In the genomic region with DNA sequence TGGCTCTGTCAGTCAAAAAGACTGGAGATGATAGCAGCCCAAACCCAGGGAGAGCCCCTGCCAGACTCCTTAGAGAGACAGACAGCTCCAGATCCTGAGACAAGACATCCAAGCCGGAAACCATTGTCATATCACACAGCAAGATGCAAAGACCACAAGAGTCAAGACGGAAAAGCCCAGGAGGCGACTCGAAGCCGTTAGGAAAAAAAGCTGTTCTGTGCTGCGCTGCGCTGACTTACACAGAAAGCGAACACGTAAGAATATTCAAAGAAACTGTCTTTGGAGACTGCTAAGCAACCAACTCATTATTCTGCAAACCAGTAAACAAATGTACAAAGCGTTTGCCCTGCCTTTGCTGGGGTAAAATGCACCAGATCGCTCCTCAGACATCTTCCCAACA, we compare ENCODE assay signal across 24 mouse cellular contexts.
DNase-seq lines count a peak whose midpoint lies in the region; ATAC-seq and TF ChIP-seq lines count a peak whose summit lies in the region.
"Had no signal": no experiment of that assay in that cellular context is flagged by ENCODE, and none has a peak within 500 bp of the region (broad histone marks: within the 10 kb centered on the region; RNA-seq: fewer than 3 reads in every experiment).

No protein-coding gene starts in this region.

- no peak for TF ChIP-seq CTCF in forebrain, postnatal 0 days (IDR thresholded peaks at IDR 0.05; ENCODE audit: low read depth)
- TF ChIP-seq CTCF in midbrain, postnatal 0 days (IDR thresholded peaks at IDR 0.05), result no peak

- no peaks in the 10 kb centered on the region for H3K27me3 ChIP-seq in forebrain, postnatal 0 days (ENCODE audit: insufficient read depth, low read length)
- H3K27me3 ChIP-seq in forebrain, embryonic 14.5 days (replicated peaks; ENCODE audit: control insufficient read depth, insufficient read depth, low read length), result no peaks in the 10 kb centered on the region
- H3K27me3 ChIP-seq in midbrain, embryonic 14.5 days (ENCODE audit: control insufficient read depth, insufficient read depth, low read length), result no peaks in the 10 kb centered on the region
- no peaks in the 10 kb centered on the region for H3K27me3 ChIP-seq in midbrain, postnatal 0 days (ENCODE audit: insufficient read depth, low read length)
- H3K27me3 ChIP-seq in midbrain, embryonic 16.5 days (ENCODE audit: control insufficient read depth, insufficient read depth, low read depth, low read length), result no peaks in the 10 kb centered on the region
- H3K27me3 ChIP-seq: embryonic facial prominence, embryonic 13.5 days; heart, embryonic 13.5 days; hindbrain, embryonic 15.5 days; intestine, embryonic 15.5 days had no signal

- H3K27ac ChIP-seq in forebrain, postnatal 0 days (ENCODE audit: low read depth, low read length), result peak overlapping the region; percentile 74
- no peak overlapping the region for H3K27ac ChIP-seq in forebrain, embryonic 14.5 days (ENCODE audit: low read depth, low read length)
- H3K27ac ChIP-seq in midbrain, embryonic 14.5 days (replicated peaks; ENCODE audit: low read depth, low read length), result no peak overlapping the region; the same call in 1 of the 2 replicates
- no peak overlapping the region; the same call in 1 of the 2 replicates for H3K27ac ChIP-seq in midbrain, postnatal 0 days (ENCODE audit: low read depth, low read length)
- H3K27ac ChIP-seq in midbrain, embryonic 16.5 days (ENCODE audit: low read length), result 0 out of 2 replicates have a peak overlapping the region, but pooled peaks have one; percentile 9
- H3K27ac ChIP-seq: embryonic facial prominence, embryonic 10.5 days; embryonic facial prominence, embryonic 13.5 days; heart, embryonic 13.5 days; hindbrain, embryonic 15.5 days; intestine, embryonic 15.5 days had no signal

- H3K4me2 ChIP-seq in forebrain, postnatal 0 days (ENCODE audit: low read depth), result no peak overlapping the region
- H3K4me2 ChIP-seq in forebrain, embryonic 14.5 days (ENCODE audit: low read length), result no peak overlapping the region
- no peak overlapping the region for H3K4me2 ChIP-seq in midbrain, embryonic 14.5 days (ENCODE audit: low read length)
- no peak overlapping the region for H3K4me2 ChIP-seq in midbrain, postnatal 0 days (ENCODE audit: low read depth, low read length, poor library complexity, severe bottlenecking)
- no peak overlapping the region for H3K4me2 ChIP-seq in midbrain, embryonic 16.5 days (ENCODE audit: low read length)
- H3K4me2 ChIP-seq: embryonic facial prominence, embryonic 13.5 days; heart, embryonic 13.5 days; hindbrain, embryonic 15.5 days; intestine, embryonic 15.5 days had no signal

- ATAC-seq in forebrain, postnatal 0 days, result peak; percentile 85
- no peak for ATAC-seq in forebrain, embryonic 14.5 days
- ATAC-seq in midbrain, embryonic 14.5 days (ENCODE audit: low FRiP score, low TSS enrichment), result no peak
- no peak for ATAC-seq in midbrain, postnatal 0 days (ENCODE audit: low FRiP score)
- no peak for ATAC-seq in midbrain, embryonic 16.5 days
- ATAC-seq: CD4-positive, CD25-positive, alpha-beta regulatory T cell, adult 4 months; intestine, embryonic 15.5 days had no signal

- H3K36me3 ChIP-seq in forebrain, postnatal 0 days (ENCODE audit: insufficient read depth), result 0 out of 2 replicates have a peak, but pooled peaks cover 3% of the 10 kb centered on the region
- no peaks in the 10 kb centered on the region for H3K36me3 ChIP-seq in forebrain, embryonic 14.5 days (ENCODE audit: control insufficient read depth, insufficient read depth, low read length)
- no peaks in the 10 kb centered on the region; the same call in 1 of the 2 replicates for H3K36me3 ChIP-seq in midbrain, embryonic 14.5 days (ENCODE audit: control insufficient read depth, insufficient read depth, low read length)
- no peaks in the 10 kb centered on the region for H3K36me3 ChIP-seq in midbrain, postnatal 0 days (ENCODE audit: insufficient read depth, low read length)
- H3K36me3 ChIP-seq in midbrain, embryonic 16.5 days (ENCODE audit: control insufficient read depth, insufficient read depth, low read length), result peaks cover 5% of the 10 kb centered on the region; the same call in 1 of the 2 replicates
- H3K36me3 ChIP-seq: hindbrain, embryonic 15.5 days; intestine, embryonic 15.5 days had no signal

- WGBS in forebrain, postnatal 0 days, result 57% methylated on average over 11 of the region's 11 CpGs
- 84% methylated on average over 11 of the region's 11 CpGs for WGBS in forebrain, embryonic 14.5 days
- WGBS in midbrain, embryonic 14.5 days, result 77% methylated on average over 11 of the region's 11 CpGs
- 58% methylated on average over 11 of the region's 11 CpGs for WGBS in midbrain, postnatal 0 days
- WGBS in midbrain, embryonic 16.5 days, result 68% methylated on average over 11 of the region's 11 CpGs

- DNase-seq in forebrain, postnatal 0 days, result peak; percentile 75
- no peak for DNase-seq in forebrain, embryonic 14.5 days (ENCODE audit: low spot score)
- peak; percentile 39 for DNase-seq in midbrain, embryonic 14.5 days
- no peak for DNase-seq in midbrain, postnatal 0 days (ENCODE audit: low spot score)
- DNase-seq in brain, embryonic 18.5 days (ENCODE audit: low read depth, low spot score), result peak; percentile 26
- DNase-seq: adrenal gland, adult 2 months; adrenal gland, postnatal 14 days; cerebellum, adult 11-12 months; cerebellum, adult 8-10 months; cerebellum, postnatal 10 days; cerebellum, postnatal 36 days; embryo, embryonic 11 days; gastrocnemius, postnatal 25 days; heart, adult 18-20 months; heart, postnatal 14 days; heart, postnatal 4 days had no signal

- no peak overlapping the region for H3K9ac ChIP-seq in forebrain, postnatal 0 days
- H3K9ac ChIP-seq in forebrain, embryonic 14.5 days (ENCODE audit: low read length), result no peak overlapping the region
- H3K9ac ChIP-seq in midbrain, embryonic 14.5 days (replicated peaks; ENCODE audit: low read length), result no peak overlapping the region
- no peak overlapping the region for H3K9ac ChIP-seq in midbrain, postnatal 0 days (replicated peaks; ENCODE audit: low read length, poor library complexity, severe bottlenecking)
- no peak overlapping the region for H3K9ac ChIP-seq in midbrain, embryonic 16.5 days (ENCODE audit: low read depth, low read length)
- H3K9ac ChIP-seq: embryonic facial prominence, embryonic 13.5 days; heart, embryonic 13.5 days; hindbrain, embryonic 15.5 days; intestine, embryonic 15.5 days had no signal

- H3K4me3 ChIP-seq in forebrain, postnatal 0 days (ENCODE audit: low read depth, low read length), result no peak overlapping the region
- H3K4me3 ChIP-seq in forebrain, embryonic 14.5 days (ENCODE audit: low read depth, low read length), result no peak overlapping the region
- no peak overlapping the region for H3K4me3 ChIP-seq in midbrain, embryonic 14.5 days (replicated peaks; ENCODE audit: low read depth, low read length)
- no peak overlapping the region for H3K4me3 ChIP-seq in midbrain, postnatal 0 days (ENCODE audit: low read depth, low read length)
- H3K4me3 ChIP-seq in midbrain, embryonic 16.5 days (ENCODE audit: low read depth, low read length), result no peak overlapping the region
- H3K4me3 ChIP-seq: embryonic facial prominence, embryonic 10.5 days; embryonic facial prominence, embryonic 13.5 days; erythroblast, embryonic 14.5 days; heart, embryonic 13.5 days; hindbrain, embryonic 15.5 days; intestine, embryonic 15.5 days had no signal

- H3K4me1 ChIP-seq in forebrain, postnatal 0 days (ENCODE audit: insufficient read depth), result no peaks in the 10 kb centered on the region
- no peaks in the 10 kb centered on the region for H3K4me1 ChIP-seq in forebrain, embryonic 14.5 days (ENCODE audit: control insufficient read depth, insufficient read depth, low read length)
- no peaks in the 10 kb centered on the region for H3K4me1 ChIP-seq in midbrain, embryonic 14.5 days (ENCODE audit: control insufficient read depth, insufficient read depth, low read length)
- no peaks in the 10 kb centered on the region for H3K4me1 ChIP-seq in midbrain, postnatal 0 days (ENCODE audit: insufficient read depth, low read length)
- peaks cover 3% of the 10 kb centered on the region; the same call in 1 of the 2 replicates for H3K4me1 ChIP-seq in midbrain, embryonic 16.5 days (ENCODE audit: control insufficient read depth, insufficient read depth, low read length)
- H3K4me1 ChIP-seq: embryonic facial prominence, embryonic 10.5 days; embryonic facial prominence, embryonic 13.5 days; heart, embryonic 13.5 days; intestine, embryonic 15.5 days had no signal

- peaks cover 5% of the 10 kb centered on the region; the same call in 1 of the 2 replicates for H3K9me3 ChIP-seq in forebrain, postnatal 0 days (ENCODE audit: low read length)
- no peaks in the 10 kb centered on the region for H3K9me3 ChIP-seq in forebrain, embryonic 14.5 days (replicated peaks; ENCODE audit: control insufficient read depth, low read length)
- H3K9me3 ChIP-seq in midbrain, embryonic 14.5 days (ENCODE audit: control insufficient read depth, low read length), result peaks cover 5% of the 10 kb centered on the region; the same call in 1 of the 2 replicates
- H3K9me3 ChIP-seq in midbrain, postnatal 0 days (ENCODE audit: low read length), result peaks cover 7% of the 10 kb centered on the region; the same call in 1 of the 2 replicates
- H3K9me3 ChIP-seq in midbrain, embryonic 16.5 days (replicated peaks; ENCODE audit: control insufficient read depth, low read length, poor library complexity, severe bottlenecking), result peaks cover 10% of the 10 kb centered on the region; the same call in 1 of the 2 replicates
- H3K9me3 ChIP-seq: embryonic facial prominence, embryonic 13.5 days; hindbrain, embryonic 15.5 days; intestine, embryonic 15.5 days had no signal

Comparison
In these comparisons a context has a peak if more than half of its experiments do, and no peak if none do; other contexts are left out.
1. DNase-seq: peak in forebrain, postnatal 0 days (single experiment), midbrain, embryonic 14.5 days (single experiment) and brain, embryonic 18.5 days (single experiment); none in forebrain, embryonic 14.5 days (single experiment) and midbrain, postnatal 0 days (single experiment).
2. H3K27ac ChIP-seq: peak in forebrain, postnatal 0 days (single experiment) and midbrain, embryonic 16.5 days (single experiment); none in forebrain, embryonic 14.5 days (single experiment), midbrain, embryonic 14.5 days (single experiment) and midbrain, postnatal 0 days (single experiment).